Mouse (Mus musculus) subcutaneous adipose tissue, adult 2 months (tissue): Measurements from ENCODE around the gene Nkx2-3. TPM values are rescaled to one million over a fixed set of nuclear protein-coding genes. Genes with fewer than 3 reads are reported as not detected.

Experiments used
- polyA plus RNA-seq: library from polyadenylated mRNA; depleted of rRNA; stranded (reverse); fragments of >200 nt; gene quantifications from 2 replicates; pipeline ENCODE4 v1.2.3, GENCODE M21; 2012; ENCODE audit warnings: low replicate concordance; rRNA removed

Nkx2-3 gene
- polyA plus RNA-seq: not detected in 2 replicates

DNA sequence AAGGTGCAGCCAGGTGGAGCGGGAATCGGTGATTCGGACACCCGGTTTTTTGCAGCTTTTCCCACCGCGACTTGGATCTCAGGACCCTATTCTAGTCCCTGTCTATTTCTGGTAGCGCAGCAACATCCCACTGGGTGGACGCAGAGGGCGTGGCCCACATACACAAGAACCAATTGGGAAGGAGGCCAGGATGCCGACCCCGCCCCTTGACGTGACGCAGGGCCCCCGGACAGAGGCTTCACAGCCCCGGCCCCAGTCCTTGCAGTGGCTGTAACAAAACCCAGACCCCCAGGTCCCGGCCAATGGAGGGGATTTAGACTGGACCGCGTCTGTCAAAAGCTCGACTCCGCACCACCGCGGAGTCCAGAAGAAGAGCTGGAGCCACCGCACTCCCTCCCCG, at the start of gene Nkx2-3:
Nkx2-3 (plus strand) TSS at position 275 of the 400 bp plus-strand sequence.

Other genes starting within 250 kb of the Nkx2-3 start
- 0.08 TPM in 1 of 2 replicates, not detected in the other for gene Hpse2, start 224.0 kb upstream of the Nkx2-3 start, polyA plus RNA-seq
- not detected in 2 replicates for gene Cnnm1, start 171.9 kb upstream of the Nkx2-3 start, polyA plus RNA-seq
- 9.5 and 26.1 TPM in 2 replicates for gene Got1, start 87.7 kb upstream of the Nkx2-3 start, polyA plus RNA-seq
- 83.1 and 83.2 TPM in 2 replicates for gene Slc25a28, start 62.6 kb downstream of the Nkx2-3 start, polyA plus RNA-seq
- 4.5 and 9.0 TPM in 2 replicates for gene Entpd7, start 77.3 kb downstream of the Nkx2-3 start, polyA plus RNA-seq
- gene Cutc, start 140.7 kb downstream of the Nkx2-3 start, polyA plus RNA-seq: 6.9 and 9.7 TPM in 2 replicates
- gene Cox15, start 140.7 kb downstream of the Nkx2-3 start, polyA plus RNA-seq: 19.0 and 19.4 TPM in 2 replicates
- 0.23 and 0.36 TPM in 2 replicates for gene Abcc2, start 169.9 kb downstream of the Nkx2-3 start, polyA plus RNA-seq